Mouse (Mus musculus) forebrain, embryonic 15.5 days (tissue): Measurements from ENCODE around the gene Hdac10. TPM values are rescaled to one million over a fixed set of nuclear protein-coding genes. Genes with fewer than 3 reads are reported as not detected.

Experiments used
- ATAC-seq: fragments of 200-750 bp; cut with Nextera tagmentation; replicated peaks from 2 replicates; pipeline ENCODE4 v1.8.0; 2017; ENCODE audit warnings: mild to moderate bottlenecking, moderate TSS enrichment, moderate library complexity
- H3K27ac ChIP-seq: fragments of 300-500 bp; sonication (generic); replicated peaks from 2 replicates; pipeline ENCODE4 v1.5.1; 2015; ENCODE audit warnings: mild to moderate bottlenecking, inconsistent platforms
- H3K27me3 ChIP-seq: fragments of 300-500 bp; sonication (generic); 2 replicates; pipeline ENCODE4 v1.6.1; 2015; ENCODE audit warnings: inconsistent platforms
- H3K36me3 ChIP-seq: fragments of 300-500 bp; sonication (generic); 2 replicates; pipeline ENCODE4 v1.6.1; 2015; ENCODE audit warnings: mild to moderate bottlenecking, inconsistent platforms
- H3K4me1 ChIP-seq: fragments of 300-500 bp; sonication (generic); 2 replicates; pipeline ENCODE4 v1.6.1; 2015; ENCODE audit warnings: inconsistent platforms
- H3K4me2 ChIP-seq: fragments of 300-500 bp; sonication (generic); replicated peaks from 2 replicates; pipeline ENCODE4 v1.6.1; 2015; ENCODE audit warnings: mild to moderate bottlenecking, inconsistent platforms
- H3K4me3 ChIP-seq: fragments of 300-500 bp; sonication (generic); 2 replicates; pipeline ENCODE4 v1.5.1; 2015; ENCODE audit warnings: mild to moderate bottlenecking, inconsistent platforms
- H3K9ac ChIP-seq: fragments of 300-500 bp; sonication (generic); replicated peaks from 2 replicates; pipeline ENCODE4 v1.6.1; 2015; ENCODE audit warnings: mild to moderate bottlenecking, inconsistent platforms
- H3K9me3 ChIP-seq: fragments of 300-500 bp; sonication (generic); 2 replicates; pipeline ENCODE4 v1.6.1; 2016; ENCODE audit warnings: inconsistent platforms
- WGBS: fragments of 180-500 bp; shearing (Covaris S2); methylation state at CpG from one replicate; pipeline ENCODE4 v1.1.7; 2015; ENCODE audit warnings: mixed read lengths; 5-methylcytosine and 5-hydroxymethylcytosine counted together
- polyA plus RNA-seq: library from polyadenylated mRNA; unstranded; fragments of >200 nt; fragmentation: Nextera tagmentation; extraction: Ambion mirVana; gene quantifications from 2 replicates; pipeline ENCODE4 v1.2.1, GENCODE M21; 2015

Gene Hdac10
- polyA plus RNA-seq, 1 experiment from 2014 or later, result 31.5 TPM

GRCm38 (mm10) chr15:89147024-89147423, 18.5 kb upstream of the Hdac10 start:
- peaks cover 6% of the 10 kb centered on the region; the same call in 1 of the 2 replicates for H3K36me3 ChIP-seq
- no peak for ATAC-seq
- no peaks in the 10 kb centered on the region for H3K27me3 ChIP-seq
- H3K27ac ChIP-seq, result peak overlapping the region; percentile 75
- H3K9ac ChIP-seq, result peak overlapping the region; percentile 56
- peak overlapping the region; percentile 84 for H3K4me2 ChIP-seq
- H3K4me3 ChIP-seq, result peak overlapping the region; percentile 78
- H3K9me3 ChIP-seq, result no peaks in the 10 kb centered on the region
- peaks cover 40% of the 10 kb centered on the region for H3K4me1 ChIP-seq
- 7% methylated on average over 16 of the region's 16 CpGs for WGBS

DNA sequence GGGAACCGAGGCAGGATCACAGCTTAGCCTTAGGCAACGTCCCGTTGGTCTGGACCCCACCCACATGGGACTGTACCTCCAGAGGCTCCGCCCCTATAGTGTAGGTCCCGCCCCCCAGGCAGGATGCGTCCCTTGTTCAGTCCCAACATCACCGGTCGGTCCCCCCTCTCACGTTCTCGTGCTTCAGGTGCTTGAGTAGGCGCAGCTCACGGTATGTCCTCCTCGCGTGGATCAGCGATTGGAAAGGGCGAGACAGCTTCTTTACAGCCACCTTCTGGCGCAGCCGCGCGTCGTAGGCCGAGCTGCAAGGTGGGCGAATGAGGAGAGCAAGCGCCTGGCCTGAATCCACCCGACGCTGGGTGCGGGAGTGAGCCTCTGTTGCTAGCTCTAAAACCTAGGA, 18.0 kb upstream of the Hdac10 start:
- Histone ChIP-seq H3K9me3 (no peaks in the 10 kb centered on the region), H3K9ac (peak overlapping the region; percentile 56), H3K27me3 (no peaks in the 10 kb centered on the region), H3K4me3 (peak overlapping the region; percentile 78), H3K4me2 (peak overlapping the region; percentile 84), H3K36me3 (peaks cover 6% of the 10 kb centered on the region; the same call in 1 of the 2 replicates), H3K27ac (peak overlapping the region; percentile 75), H3K4me1 (peaks cover 39% of the 10 kb centered on the region)
- peak; percentile 46 for ATAC-seq
- 2% methylated on average over 27 of the region's 27 CpGs for WGBS

GRCm38 (mm10) chr15:89145813-89146350, 17.4 kb upstream of the Hdac10 start:
- H3K27me3 ChIP-seq, result no peaks in the 10 kb centered on the region
- peaks cover 6% of the 10 kb centered on the region; the same call in 1 of the 2 replicates for H3K36me3 ChIP-seq
- peaks cover 42% of the 10 kb centered on the region for H3K4me1 ChIP-seq
- H3K4me3 ChIP-seq, result peak overlapping the region; percentile 78
- no peak overlapping the region for H3K27ac ChIP-seq
- 0 out of 2 replicates have a peak, but pooled peaks have one; percentile 7 for ATAC-seq
- peak overlapping the region; percentile 84 for H3K4me2 ChIP-seq
- H3K9ac ChIP-seq, result no peak overlapping the region
- 82% methylated on average over 24 of the region's 24 CpGs for WGBS
- no peaks in the 10 kb centered on the region for H3K9me3 ChIP-seq

GRCm38 (mm10) chr15:89144965-89145364, 16.5 kb upstream of the Hdac10 start:
- WGBS, result 92% methylated on average over 11 of the region's 11 CpGs
- no peak overlapping the region for H3K9ac ChIP-seq
- H3K4me1 ChIP-seq, result peaks cover 47% of the 10 kb centered on the region
- ATAC-seq, result no peak
- H3K27me3 ChIP-seq, result peaks cover 1% of the 10 kb centered on the region; the same call in 1 of the 2 replicates
- no peak overlapping the region for H3K4me2 ChIP-seq
- H3K4me3 ChIP-seq, result no peak overlapping the region
- no peaks in the 10 kb centered on the region for H3K9me3 ChIP-seq
- peaks cover 6% of the 10 kb centered on the region; the same call in 1 of the 2 replicates for H3K36me3 ChIP-seq
- no peak overlapping the region for H3K27ac ChIP-seq

- 93% methylated on average over 2 of the region's 2 CpGs for WGBS
- Histone ChIP-seq H3K27ac (no peak overlapping the region), H3K4me1 (peaks cover 42% of the 10 kb centered on the region), H3K9ac (no peak overlapping the region), H3K4me3 (no peak overlapping the region), H3K27me3 (peaks cover 9% of the 10 kb centered on the region; the same call in 1 of the 2 replicates), H3K36me3 (peaks cover 6% of the 10 kb centered on the region; the same call in 1 of the 2 replicates), H3K9me3 (no peaks in the 10 kb centered on the region), H3K4me2 (no peak overlapping the region)
- no peak for ATAC-seq
Observed at GRCm38 (mm10) chr15:89143134-89143533, 14.6 kb upstream of the Hdac10 start.

- no peak overlapping the region for H3K27ac ChIP-seq
- H3K4me2 ChIP-seq, result no peak overlapping the region
- H3K36me3 ChIP-seq, result peaks cover 6% of the 10 kb centered on the region; the same call in 1 of the 2 replicates
- H3K9ac ChIP-seq, result no peak overlapping the region
- no peaks in the 10 kb centered on the region for H3K9me3 ChIP-seq
- H3K4me1 ChIP-seq, result peaks cover 30% of the 10 kb centered on the region
- no peak for ATAC-seq
- 72% methylated on average over 4 of the region's 4 CpGs for WGBS
- no peak overlapping the region for H3K4me3 ChIP-seq
- H3K27me3 ChIP-seq, result peaks cover 9% of the 10 kb centered on the region; the same call in 1 of the 2 replicates
Observed at GRCm38 (mm10) chr15:89141905-89142304, 13.4 kb upstream of the Hdac10 start.

- no peak for ATAC-seq
- Histone ChIP-seq H3K27me3 (peaks cover 9% of the 10 kb centered on the region; the same call in 1 of the 2 replicates), H3K9ac (no peak overlapping the region), H3K9me3 (no peaks in the 10 kb centered on the region), H3K27ac (no peak overlapping the region), H3K4me2 (0 out of 2 replicates have a peak overlapping the region, but pooled peaks have one; percentile 88), H3K4me3 (no peak overlapping the region), H3K4me1 (peaks cover 25% of the 10 kb centered on the region), H3K36me3 (peaks cover 6% of the 10 kb centered on the region; the same call in 1 of the 2 replicates)
- 27% methylated on average over 5 of the region's 5 CpGs for WGBS
Observed at GRCm38 (mm10) chr15:89141443-89141842, 12.9 kb upstream of the Hdac10 start.

GRCm38 (mm10) chr15:89140659-89141252, 12.3 kb upstream of the Hdac10 start, which contains the start of gene Mapk12:
TSS of gene Mapk12 (minus strand) at chr15:89140703.
- Histone ChIP-seq H3K9me3 (no peaks in the 10 kb centered on the region), H3K4me3 (peak within 1 kb of the TSS; percentile 42), H3K27ac (no peak within 1 kb of the TSS), H3K27me3 (peaks cover 9% of the 10 kb centered on the region; the same call in 1 of the 2 replicates), H3K4me1 (peaks cover 19% of the 10 kb centered on the region), H3K36me3 (peaks cover 6% of the 10 kb centered on the region; the same call in 1 of the 2 replicates), H3K4me2 (peak within 1 kb of the TSS; percentile 88), H3K9ac (peak within 1 kb of the TSS; percentile 57)
- peak; percentile 50 for ATAC-seq
- 0% methylated on average over 21 of the region's 21 CpGs for WGBS

DNA sequence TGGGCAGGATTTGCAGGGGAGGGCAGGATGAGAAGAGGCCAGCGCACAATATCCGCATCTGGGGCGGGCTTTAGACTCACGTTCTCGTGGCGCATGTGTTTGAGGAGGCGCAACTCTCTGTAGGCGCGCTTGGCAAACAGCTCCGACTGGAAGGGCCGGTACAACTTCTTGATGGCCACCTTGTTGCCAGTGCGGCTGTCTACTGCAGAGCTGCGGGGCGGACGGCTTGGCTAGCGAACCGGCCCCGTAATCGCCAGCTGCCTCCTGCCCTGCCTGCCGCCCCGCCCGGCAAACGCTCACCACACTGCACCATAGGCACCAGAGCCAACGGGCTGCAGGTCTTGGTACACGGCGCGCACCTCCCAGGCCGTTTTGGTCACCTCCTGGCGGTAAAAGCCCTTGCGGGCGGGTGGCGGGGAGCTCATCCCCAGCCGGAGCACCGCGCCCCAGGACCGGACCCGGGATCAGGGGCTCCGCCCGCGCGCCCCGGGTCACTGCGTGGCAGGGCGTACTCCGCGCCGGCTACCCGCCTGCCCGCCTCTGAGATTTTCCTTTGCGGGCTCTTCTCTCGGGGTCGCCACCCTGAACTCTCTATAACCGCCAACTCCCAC, 11.7 kb upstream of the Hdac10 start:
- H3K4me1 ChIP-seq, result peaks cover 19% of the 10 kb centered on the region
- peaks cover 9% of the 10 kb centered on the region; the same call in 1 of the 2 replicates for H3K27me3 ChIP-seq
- ATAC-seq, result peak; percentile 57
- H3K4me2 ChIP-seq, result peak overlapping the region; percentile 88
- H3K36me3 ChIP-seq, result peaks cover 6% of the 10 kb centered on the region; the same call in 1 of the 2 replicates
- peak overlapping the region; percentile 42 for H3K4me3 ChIP-seq
- WGBS, result under 1% methylated on average over 53 of the region's 53 CpGs
- H3K9ac ChIP-seq, result peak overlapping the region; percentile 57
- no peaks in the 10 kb centered on the region for H3K9me3 ChIP-seq
- no peak overlapping the region for H3K27ac ChIP-seq

DNA sequence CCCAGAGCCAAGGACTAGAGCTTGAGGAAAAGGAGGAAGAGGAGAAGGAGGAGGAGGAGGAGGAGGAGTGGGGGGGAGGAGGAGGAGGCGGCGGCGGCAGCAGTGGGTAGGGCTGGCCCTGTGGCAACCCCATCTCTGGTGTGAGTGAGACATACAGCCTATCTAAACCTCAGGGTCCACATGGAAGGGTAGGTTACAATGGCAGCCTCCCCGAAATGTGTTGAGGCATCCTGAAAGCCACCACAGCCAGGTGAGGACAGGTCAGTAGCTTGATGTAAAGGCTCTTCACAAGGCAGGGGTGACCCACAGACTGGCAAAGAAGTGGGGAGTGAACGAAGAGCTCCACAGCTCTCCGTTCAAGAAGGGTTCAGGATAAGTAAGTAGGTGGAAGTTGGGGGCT, 10.0 kb upstream of the Hdac10 start:
- WGBS, result 95% methylated on average over 6 of the region's 6 CpGs
- Histone ChIP-seq H3K36me3 (no peaks in the 10 kb centered on the region), H3K4me2 (no peak overlapping the region), H3K4me1 (peaks cover 19% of the 10 kb centered on the region), H3K9me3 (no peaks in the 10 kb centered on the region), H3K27me3 (peaks cover 9% of the 10 kb centered on the region; the same call in 1 of the 2 replicates), H3K27ac (no peak overlapping the region), H3K4me3 (no peak overlapping the region), H3K9ac (no peak overlapping the region)
- ATAC-seq, result no peak

- 88% methylated on average over 7 of the region's 7 CpGs for WGBS
- no peak overlapping the region for H3K4me2 ChIP-seq
- no peak overlapping the region for H3K4me3 ChIP-seq
- no peak overlapping the region for H3K9ac ChIP-seq
- peaks cover 19% of the 10 kb centered on the region for H3K4me1 ChIP-seq
- peaks cover 9% of the 10 kb centered on the region; the same call in 1 of the 2 replicates for H3K27me3 ChIP-seq
- no peak for ATAC-seq
- H3K36me3 ChIP-seq, result no peaks in the 10 kb centered on the region
- H3K9me3 ChIP-seq, result no peaks in the 10 kb centered on the region
- no peak overlapping the region for H3K27ac ChIP-seq
Observed at GRCm38 (mm10) chr15:89138046-89138405, 9.5 kb upstream of the Hdac10 start.
